Mouse (Mus musculus) G1E (cell line): ENCODE measurements around the gene Hoxd9. TPM values are rescaled to one million over a fixed set of nuclear protein-coding genes. Genes with fewer than 3 reads are reported as not detected.

Source experiments
- ATAC-seq: 2 replicates; pipeline ENCODE4 v1.8.0; 2016; ENCODE audit warnings: mild to moderate bottlenecking; ENCODE audit not compliant: insufficient number of reproducible peaks, poor library complexity, low FRiP score, severe bottlenecking; ENCODE audit errors: extremely low read depth
- DNase-seq: peaks from one replicate; pipeline ENCODE4 v3.0.0; 2012; ENCODE audit warnings: low spot score
- H3K27me3 ChIP-seq: 2 replicates; pipeline ENCODE4 v1.6.1; 2012; ENCODE audit warnings: mild to moderate bottlenecking, low read length, inconsistent platforms; ENCODE audit not compliant: insufficient read depth
- H3K36me3 ChIP-seq: replicated peaks from 2 replicates; pipeline ENCODE3; 2012; ENCODE audit warnings: mild to moderate bottlenecking, inconsistent platforms
- H3K4me1 ChIP-seq: 2 replicates; pipeline ENCODE4 v1.6.1; 2012; ENCODE audit warnings: low read depth, low read length, inconsistent platforms, mixed read lengths; ENCODE audit not compliant: insufficient read depth
- H3K4me3 ChIP-seq: 2 replicates; pipeline ENCODE4 v1.5.1; 2012; ENCODE audit warnings: low read depth, mild to moderate bottlenecking, inconsistent platforms, low read length, moderate library complexity, mixed read lengths
- H3K9me3 ChIP-seq: replicated peaks from 2 replicates; pipeline ENCODE4 v1.6.1; 2012; ENCODE audit warnings: inconsistent platforms
- CTCF ChIP-seq: IDR thresholded peaks from 2 replicates; pipeline ENCODE4 v1.5.1; 2012; ENCODE audit warnings: low read depth, low read length, inconsistent platforms, mixed read lengths
- GATA1 ChIP-seq: IDR thresholded peaks from 2 replicates; pipeline ENCODE4 v1.6.1; 2012; ENCODE audit warnings: borderline replicate concordance, low read length, inconsistent platforms, mixed read lengths
- GATA2 ChIP-seq: IDR thresholded peaks from 2 replicates; pipeline ENCODE4 v1.6.1; 2012; ENCODE audit warnings: low read depth, low read length, inconsistent platforms, borderline replicate concordance
- POLR2AphosphoS5 ChIP-seq: IDR thresholded peaks from 2 replicates; pipeline ENCODE4 v1.6.1; 2012; ENCODE audit warnings: low read depth, low read length, inconsistent platforms; ENCODE audit not compliant: insufficient replicate concordance
- TAL1 ChIP-seq: conservative IDR thresholded peaks from 2 replicates; pipeline ENCODE4 v1.6.1; 2012; ENCODE audit warnings: low read depth, low read length, inconsistent platforms, mixed read lengths
- polyA plus RNA-seq: library from polyadenylated mRNA; stranded (reverse); fragments of >175 nt; gene quantifications from 2 replicates; pipeline ENCODE4 v1.2.3, GENCODE M21; 2012
- total RNA-seq, 2 experiments: library from RNA; stranded (forward) in 1 of 2; stranded (reverse) in 1 of 2; fragments of 200-1000 nt in 1 of 2; fragments of >200 nt in 1 of 2; fragmentation: Nextera tagmentation in 1 of 2; gene quantifications; 2 replicates each; pipeline ENCODE4 v1.2.3; 2014 to 2017

The Hoxd9 gene
- total and polyA plus RNA-seq, 3 experiments = not detected

DNA sequence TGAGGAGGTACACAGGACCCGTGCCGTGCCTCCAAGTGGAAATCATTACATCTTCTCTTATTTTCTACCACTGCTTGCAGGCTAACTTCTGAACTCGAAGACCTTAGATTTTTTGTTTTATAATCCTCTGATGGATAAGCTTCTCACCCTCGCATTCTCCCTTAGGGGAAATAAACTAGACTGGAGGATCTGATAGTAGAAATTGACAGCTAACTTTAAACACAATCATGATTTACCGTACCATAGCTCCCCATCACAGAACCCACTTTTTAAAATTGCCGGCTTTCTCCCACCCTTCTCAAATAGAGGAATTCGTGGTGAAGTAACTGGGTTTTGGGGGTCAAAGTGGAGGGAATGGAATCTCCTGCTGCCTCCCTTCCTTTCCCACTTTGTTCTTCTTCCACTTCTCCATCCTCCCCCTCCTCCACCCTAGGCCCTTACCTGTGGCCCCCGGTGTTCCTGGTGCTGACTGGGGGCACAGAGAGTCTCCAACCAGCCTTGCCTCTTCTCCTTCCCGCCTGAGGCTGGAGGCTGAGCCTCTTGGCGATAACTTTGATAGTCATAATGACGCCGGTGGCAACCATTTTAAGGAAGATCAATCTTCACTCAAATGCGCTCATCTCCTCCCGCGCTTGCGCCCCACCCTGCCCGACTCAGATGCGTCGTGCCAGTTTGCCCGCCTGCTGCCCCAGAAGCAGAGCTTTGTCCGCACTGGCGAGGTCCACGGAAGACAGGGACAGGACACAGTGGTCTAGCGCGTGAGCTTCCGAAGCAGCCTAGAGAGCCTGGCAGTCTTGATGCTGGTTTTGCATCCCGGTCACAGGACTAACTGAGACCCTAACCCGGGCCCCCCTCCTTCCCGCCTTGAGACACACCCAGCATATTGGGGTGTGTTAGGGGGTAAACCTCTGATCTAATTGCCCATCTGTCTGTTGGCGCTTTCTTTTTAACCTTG, 36.8 kb upstream of the Hoxd9 start:
- Histone ChIP-seq H3K9me3 (peaks cover 18% of the 10 kb centered on the region), H3K4me1 (no peaks in the 10 kb centered on the region), H3K4me3 (no peak overlapping the region), H3K36me3 (no peaks in the 10 kb centered on the region), H3K27me3 (peaks cover 50% of the 10 kb centered on the region)
- no peak for TF ChIP-seq TAL1
- TF ChIP-seq GATA2 = no peak
- no peak for TF ChIP-seq GATA1
- no peak for TF ChIP-seq CTCF
- no peak for TF ChIP-seq POLR2AphosphoS5
- no peak for ATAC-seq
- no peak for DNase-seq

- no peak for ATAC-seq
- Histone ChIP-seq H3K9me3 (peaks cover 13% of the 10 kb centered on the region), H3K36me3 (no peaks in the 10 kb centered on the region), H3K27me3 (peaks cover 46% of the 10 kb centered on the region), H3K4me3 (no peak overlapping the region), H3K4me1 (no peaks in the 10 kb centered on the region)
- TF ChIP-seq GATA1 (no peak), CTCF (no peak), GATA2 (no peak)
- no peak for DNase-seq
These were observed 35.8 kb upstream of the Hoxd9 start for GRCm38 (mm10) chr2:74661685-74662084.

DNA sequence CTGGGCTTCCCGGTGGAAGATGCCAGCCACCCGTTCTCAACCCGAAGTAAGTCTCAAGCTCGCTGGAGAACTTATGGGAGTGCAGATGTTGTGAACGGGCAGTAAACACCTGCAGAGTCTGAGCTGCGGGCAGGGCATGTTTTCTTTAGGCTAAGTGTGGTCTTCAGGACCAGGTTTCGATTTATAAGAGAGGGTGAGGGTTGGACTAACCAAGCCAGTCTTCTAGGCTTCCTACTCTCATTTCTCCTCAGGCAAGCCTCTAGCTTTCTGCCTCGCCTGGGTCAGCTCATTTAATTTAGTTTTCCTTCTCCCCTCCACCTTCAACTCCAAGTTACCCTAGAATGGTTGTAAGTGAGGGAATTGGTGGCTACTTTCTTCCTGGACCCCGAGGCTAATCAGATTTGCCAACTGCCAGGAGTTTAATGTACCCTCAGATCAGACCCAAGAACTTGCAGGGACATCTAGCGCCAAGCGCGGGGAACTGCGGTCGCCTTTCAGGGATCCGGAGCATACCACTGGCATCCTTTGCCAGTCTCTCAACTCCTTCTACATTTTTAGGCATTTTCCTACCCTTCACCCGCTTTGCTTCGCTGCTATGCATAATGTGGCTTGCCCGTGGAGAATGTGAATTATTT, 34.1 kb upstream of the Hoxd9 start:
- Histone ChIP-seq H3K4me3 (no peak overlapping the region), H3K36me3 (no peaks in the 10 kb centered on the region), H3K4me1 (no peaks in the 10 kb centered on the region), H3K9me3 (peaks cover 10% of the 10 kb centered on the region), H3K27me3 (peaks cover 48% of the 10 kb centered on the region)
- ATAC-seq = no peak
- TF ChIP-seq POLR2AphosphoS5 = no peak
- TF ChIP-seq GATA2 = no peak
- TF ChIP-seq TAL1 = no peak
- no peak for TF ChIP-seq GATA1
- no peak for TF ChIP-seq CTCF
- no peak for DNase-seq

GRCm38 (mm10) chr2:74666411-74666810, 31.1 kb upstream of the Hoxd9 start:
- H3K4me1 ChIP-seq = no peaks in the 10 kb centered on the region; the same call in 1 of the 2 replicates
- TF ChIP-seq CTCF (no peak), GATA2 (no peak), TAL1 (no peak), GATA1 (no peak), POLR2AphosphoS5 (no peak)
- no peak for DNase-seq
- no peak overlapping the region for H3K4me3 ChIP-seq
- H3K9me3 ChIP-seq = peaks cover 9% of the 10 kb centered on the region
- H3K36me3 ChIP-seq = no peaks in the 10 kb centered on the region
- H3K27me3 ChIP-seq = peaks cover 40% of the 10 kb centered on the region
- ATAC-seq = no peak

GRCm38 (mm10) chr2:74667191-74667841, 30.2 kb upstream of the Hoxd9 start:
- Histone ChIP-seq H3K9me3 (peaks cover 9% of the 10 kb centered on the region), H3K27me3 (peaks cover 34% of the 10 kb centered on the region), H3K36me3 (no peaks in the 10 kb centered on the region), H3K4me3 (no peak overlapping the region), H3K4me1 (peaks cover 3% of the 10 kb centered on the region)
- TF ChIP-seq POLR2AphosphoS5 = no peak
- no peak for TF ChIP-seq CTCF
- TF ChIP-seq GATA2 = no peak
- no peak for TF ChIP-seq GATA1
- TF ChIP-seq TAL1 = no peak
- no peak for ATAC-seq
- no peak for DNase-seq

DNA sequence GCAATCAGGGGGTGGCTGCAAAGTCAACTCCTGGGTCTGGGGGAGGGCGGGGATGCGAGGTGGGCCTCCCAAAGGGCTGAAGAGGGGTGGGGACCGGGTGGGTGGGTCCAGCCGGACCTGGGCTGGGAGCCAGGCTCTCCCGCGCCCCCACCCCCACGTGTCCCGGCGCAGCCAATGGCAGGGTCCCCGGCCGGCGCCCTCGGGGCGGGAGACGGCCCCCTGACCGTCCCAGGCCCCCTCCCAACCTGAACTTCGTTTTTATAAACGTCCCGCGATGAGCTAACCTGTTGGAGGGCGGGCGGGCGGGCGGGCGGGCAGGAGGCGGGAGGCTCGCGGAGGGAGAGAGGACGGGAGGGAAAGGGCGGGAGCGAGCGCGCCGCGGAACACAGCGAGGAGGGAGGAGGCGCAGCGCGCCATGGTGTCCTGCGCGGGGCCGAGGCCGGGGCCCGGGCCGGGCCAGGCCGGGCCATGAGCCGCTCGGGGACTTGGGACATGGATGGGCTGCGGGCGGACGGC, 29.6 kb upstream of the Hoxd9 start, which contains the start of gene Hoxd13:
Hoxd13 (plus strand) TSS at position 469 of the 516 bp plus-strand sequence.
- DNase-seq (no peak), ATAC-seq (no peak)
- H3K36me3 ChIP-seq = no peaks in the 10 kb centered on the region
- peaks cover 9% of the 10 kb centered on the region for H3K9me3 ChIP-seq
- TF ChIP-seq GATA1 = no peak
- no peak for TF ChIP-seq TAL1
- no peak for TF ChIP-seq CTCF
- no peak for TF ChIP-seq GATA2
- no peak for TF ChIP-seq POLR2AphosphoS5
- H3K27me3 ChIP-seq = peaks cover 39% of the 10 kb centered on the region
- peaks cover 9% of the 10 kb centered on the region for H3K4me1 ChIP-seq
- H3K4me3 ChIP-seq = no peak within 1 kb of the TSS; the same call in 1 of the 2 replicates
